Mouse (Mus musculus) hindbrain, embryonic 13.5 days (tissue): Measurements from ENCODE around the gene Btrc. TPM values are rescaled to one million over a fixed set of nuclear protein-coding genes. Genes with fewer than 3 reads are reported as not detected.
A peak's percentile ranks its signal among the peaks of the same experiment; 100 is the strongest.

ENCODE experiments used
- ATAC-seq: fragments of 200-750 bp; cut with Nextera tagmentation; 2 replicates; pipeline ENCODE4 v1.8.0; 2017; ENCODE audit warnings: moderate TSS enrichment; ENCODE audit not compliant: low FRiP score
- H3K27ac ChIP-seq: fragments of 300-500 bp; sonication (generic); 2 replicates; pipeline ENCODE4 v1.5.1; 2015; ENCODE audit warnings: inconsistent platforms, mild to moderate bottlenecking, moderate library complexity
- H3K27me3 ChIP-seq: fragments of 300-500 bp; sonication (generic); 2 replicates; pipeline ENCODE4 v1.6.1; 2015; ENCODE audit warnings: mild to moderate bottlenecking, inconsistent platforms
- H3K36me3 ChIP-seq: fragments of 300-500 bp; sonication (generic); 2 replicates; pipeline ENCODE4 v1.6.1; 2015; ENCODE audit warnings: mild to moderate bottlenecking, inconsistent platforms
- H3K4me1 ChIP-seq: fragments of 300-500 bp; sonication (generic); replicated peaks from 2 replicates; pipeline ENCODE4 v1.6.1; 2015; ENCODE audit warnings: inconsistent platforms
- H3K4me2 ChIP-seq: fragments of 300-500 bp; sonication (generic); 2 replicates; pipeline ENCODE4 v1.6.1; 2015; ENCODE audit warnings: inconsistent platforms, mild to moderate bottlenecking, moderate library complexity
- H3K4me3 ChIP-seq: fragments of 300-500 bp; sonication (generic); 2 replicates; pipeline ENCODE4 v1.5.1; 2015; ENCODE audit warnings: mild to moderate bottlenecking, inconsistent platforms
- H3K9ac ChIP-seq: fragments of 300-500 bp; sonication (generic); 2 replicates; pipeline ENCODE4 v1.6.1; 2015; ENCODE audit warnings: mild to moderate bottlenecking, inconsistent platforms
- H3K9me3 ChIP-seq: fragments of 300-500 bp; sonication (generic); 2 replicates; pipeline ENCODE4 v1.6.1; 2016; ENCODE audit warnings: inconsistent platforms
- WGBS: fragments of 180-500 bp; shearing (Covaris S2); methylation state at CpG from one replicate; pipeline ENCODE4 v1.1.7; 2015; 5-methylcytosine and 5-hydroxymethylcytosine counted together
- polyA plus RNA-seq: library from polyadenylated mRNA; unstranded; fragments of >200 nt; fragmentation: Nextera tagmentation; extraction: Ambion mirVana; gene quantifications from 2 replicates; pipeline ENCODE4 v1.2.1, GENCODE M21; 2015

Btrc gene
- polyA plus RNA-seq, 1 experiment from 2014 or later: 71.6 TPM

DNA sequence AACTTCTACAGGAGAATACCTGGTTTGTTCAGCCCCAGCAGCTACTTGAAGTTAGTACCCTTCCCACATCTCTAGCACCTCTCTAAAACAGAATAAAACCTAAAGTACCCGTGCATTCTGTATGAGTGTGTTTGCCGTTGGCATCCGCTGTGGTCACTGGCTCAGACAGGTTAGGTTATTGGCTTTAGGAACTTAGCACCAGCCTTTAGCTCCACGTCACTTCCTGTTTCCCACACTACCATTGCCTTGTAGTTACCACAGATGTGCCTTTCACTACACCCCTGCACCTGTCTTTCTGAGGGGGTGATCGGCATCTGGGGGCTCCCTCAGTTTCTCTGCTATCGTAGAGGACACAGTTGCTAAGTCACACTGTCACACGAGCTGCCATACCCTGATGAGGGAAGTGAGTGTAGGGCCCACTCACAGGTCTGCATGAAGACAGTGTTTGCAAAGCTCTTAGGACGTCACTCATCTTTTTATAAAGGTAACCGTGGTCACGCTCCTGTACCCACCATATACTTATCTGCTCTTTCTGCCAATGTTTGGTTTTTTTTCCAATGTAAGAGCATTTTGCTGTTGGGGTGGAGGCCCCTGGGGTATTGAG, 164.5 kb downstream of the Btrc start:
- Histone ChIP-seq H3K27ac (no peak overlapping the region), H3K9ac (no peak overlapping the region), H3K4me2 (no peak overlapping the region), H3K4me3 (no peak overlapping the region), H3K27me3 (0 out of 2 replicates have a peak, but pooled peaks cover 3% of the 10 kb centered on the region), H3K4me1 (no peaks in the 10 kb centered on the region), H3K9me3 (no peaks in the 10 kb centered on the region), H3K36me3 (peaks cover 81% of the 10 kb centered on the region)
- no peak for ATAC-seq
- WGBS: 95% methylated on average over 10 of the region's 10 CpGs

DNA sequence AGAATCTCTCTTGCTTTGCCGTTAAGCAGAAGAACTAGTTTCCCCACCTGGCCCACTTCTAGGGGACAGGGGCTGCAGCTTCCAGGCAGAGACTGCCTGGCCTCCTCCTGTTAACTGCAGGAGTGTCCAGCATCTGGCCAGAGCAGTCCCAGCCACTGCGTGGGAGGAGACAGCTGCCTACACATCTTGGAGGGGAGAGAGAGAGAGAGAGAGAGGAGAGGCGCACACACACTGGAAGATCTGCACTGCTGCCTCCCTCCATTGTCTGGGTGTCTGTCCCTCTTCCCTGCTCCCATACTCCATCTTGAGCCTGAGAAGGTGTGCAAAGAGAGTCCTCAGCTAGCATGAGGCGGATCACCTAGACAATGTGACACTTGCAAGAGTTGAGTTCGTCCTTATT, 165.8 kb downstream of the Btrc start:
- 76% methylated on average over 5 of the region's 5 CpGs for WGBS
- ATAC-seq: no peak
- Histone ChIP-seq H3K27ac (no peak overlapping the region), H3K9ac (no peak overlapping the region), H3K4me2 (no peak overlapping the region), H3K4me3 (no peak overlapping the region), H3K36me3 (peaks cover 69% of the 10 kb centered on the region), H3K4me1 (peaks cover 4% of the 10 kb centered on the region), H3K27me3 (0 out of 2 replicates have a peak, but pooled peaks cover 3% of the 10 kb centered on the region), H3K9me3 (no peaks in the 10 kb centered on the region)

- Histone ChIP-seq H3K4me3 (no peak overlapping the region), H3K27me3 (0 out of 2 replicates have a peak, but pooled peaks cover 3% of the 10 kb centered on the region), H3K36me3 (peaks cover 58% of the 10 kb centered on the region), H3K4me1 (peaks cover 15% of the 10 kb centered on the region), H3K4me2 (no peak overlapping the region), H3K9ac (no peak overlapping the region), H3K9me3 (no peaks in the 10 kb centered on the region), H3K27ac (no peak overlapping the region)
- ATAC-seq: no peak
- WGBS: 93% methylated on average over 15 of the region's 15 CpGs
Measured at GRCm38 (mm10) chr19:45530200-45530995, 166.9 kb downstream of the Btrc start.

- Histone ChIP-seq H3K27me3 (0 out of 2 replicates have a peak, but pooled peaks cover 5% of the 10 kb centered on the region), H3K36me3 (peaks cover 48% of the 10 kb centered on the region), H3K9ac (no peak overlapping the region), H3K27ac (no peak overlapping the region), H3K9me3 (no peaks in the 10 kb centered on the region), H3K4me1 (peaks cover 26% of the 10 kb centered on the region), H3K4me2 (no peak overlapping the region), H3K4me3 (no peak overlapping the region)
- 69% methylated on average over 6 of the region's 6 CpGs for WGBS
- ATAC-seq: no peak
Measured at GRCm38 (mm10) chr19:45531554-45531953, 168.0 kb downstream of the Btrc start.

DNA sequence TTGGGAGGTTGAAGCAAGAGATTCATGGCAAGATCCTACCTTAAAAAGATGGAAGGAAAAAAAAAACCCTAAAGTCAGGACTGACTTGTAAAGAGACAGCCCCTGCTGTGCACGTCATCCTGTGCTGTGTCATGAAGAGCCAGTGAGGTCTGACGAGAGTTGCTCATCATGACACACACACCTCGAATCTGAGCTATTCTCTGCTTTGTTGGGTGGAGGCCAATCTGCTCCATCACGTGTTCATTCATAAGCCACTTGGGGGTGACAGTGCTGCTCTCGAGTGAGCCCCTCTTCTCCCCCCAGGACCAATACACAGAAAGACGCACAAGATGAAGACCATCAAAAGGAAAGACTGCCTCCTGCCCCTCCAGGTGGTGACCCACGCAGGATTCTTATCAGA, 170.1 kb downstream of the Btrc start:
- 68% methylated on average over 7 of the region's 7 CpGs for WGBS
- peaks cover 12% of the 10 kb centered on the region; the same call in 1 of the 2 replicates for H3K27me3 ChIP-seq
- H3K4me1 ChIP-seq: peaks cover 27% of the 10 kb centered on the region
- no peak overlapping the region for H3K4me2 ChIP-seq
- no peaks in the 10 kb centered on the region for H3K9me3 ChIP-seq
- peaks cover 27% of the 10 kb centered on the region for H3K36me3 ChIP-seq
- no peak overlapping the region for H3K4me3 ChIP-seq
- H3K27ac ChIP-seq: 0 out of 2 replicates have a peak overlapping the region, but pooled peaks have one; percentile 14
- no peak for ATAC-seq
- no peak overlapping the region for H3K9ac ChIP-seq

DNA sequence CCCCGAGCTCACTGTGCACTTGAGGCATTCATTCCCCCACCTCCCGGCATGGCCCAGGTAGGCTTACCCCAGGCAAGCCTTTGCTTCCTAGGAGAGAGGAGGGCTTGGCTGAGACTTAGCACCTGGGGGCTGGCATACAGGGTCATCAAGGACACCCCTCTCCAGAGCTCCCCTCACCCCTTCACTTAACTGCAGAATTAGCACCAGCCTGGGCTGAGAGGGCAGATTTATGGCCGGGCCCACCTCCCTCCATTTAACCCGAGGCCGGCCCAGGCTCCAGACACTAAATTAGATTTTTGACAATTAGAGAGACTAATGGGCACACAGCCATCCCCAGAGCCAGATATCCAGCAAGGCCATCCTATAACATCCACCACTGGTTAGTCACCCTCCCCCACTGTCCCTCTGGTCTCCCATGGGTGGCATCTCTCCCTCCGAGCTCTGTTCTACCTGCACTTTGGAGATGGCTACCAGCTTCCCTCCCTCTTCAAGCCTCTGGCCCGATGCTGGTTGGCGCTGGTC, 171.7 kb downstream of the Btrc start:
- Histone ChIP-seq H3K36me3 (peaks cover 11% of the 10 kb centered on the region), H3K27me3 (peaks cover 18% of the 10 kb centered on the region; the same call in 1 of the 2 replicates), H3K9ac (no peak overlapping the region), H3K9me3 (no peaks in the 10 kb centered on the region), H3K27ac (peak overlapping the region; percentile 73), H3K4me2 (no peak overlapping the region), H3K4me3 (no peak overlapping the region), H3K4me1 (peaks cover 38% of the 10 kb centered on the region)
- WGBS: 76% methylated on average over 8 of the region's 8 CpGs
- ATAC-seq: 0 out of 2 replicates have a peak, but pooled peaks have one; percentile 25

- Histone ChIP-seq H3K9me3 (no peaks in the 10 kb centered on the region), H3K4me1 (peaks cover 45% of the 10 kb centered on the region), H3K36me3 (peaks cover 4% of the 10 kb centered on the region), H3K4me3 (no peak overlapping the region), H3K27me3 (peaks cover 20% of the 10 kb centered on the region), H3K27ac (peak overlapping the region; percentile 73; the same call in 1 of the 2 replicates), H3K9ac (no peak overlapping the region), H3K4me2 (no peak overlapping the region)
- no peak for ATAC-seq
- 53% methylated on average over 6 of the region's 6 CpGs for whole genome bisulfite sequencing
Measured at GRCm38 (mm10) chr19:45535929-45536328, 172.4 kb downstream of the Btrc start.

GRCm38 (mm10) chr19:45537505-45537904, 174.0 kb downstream of the Btrc start:
- peaks cover 25% of the 10 kb centered on the region for H3K27me3 ChIP-seq
- H3K9me3 ChIP-seq: no peaks in the 10 kb centered on the region
- H3K9ac ChIP-seq: no peak overlapping the region
- H3K27ac ChIP-seq: no peak overlapping the region
- 54% methylated on average over 1 of the region's 1 CpGs for WGBS
- H3K4me1 ChIP-seq: peaks cover 60% of the 10 kb centered on the region
- no peak overlapping the region for H3K4me2 ChIP-seq
- ATAC-seq: no peak
- H3K36me3 ChIP-seq: no peaks in the 10 kb centered on the region
- no peak overlapping the region for H3K4me3 ChIP-seq

DNA sequence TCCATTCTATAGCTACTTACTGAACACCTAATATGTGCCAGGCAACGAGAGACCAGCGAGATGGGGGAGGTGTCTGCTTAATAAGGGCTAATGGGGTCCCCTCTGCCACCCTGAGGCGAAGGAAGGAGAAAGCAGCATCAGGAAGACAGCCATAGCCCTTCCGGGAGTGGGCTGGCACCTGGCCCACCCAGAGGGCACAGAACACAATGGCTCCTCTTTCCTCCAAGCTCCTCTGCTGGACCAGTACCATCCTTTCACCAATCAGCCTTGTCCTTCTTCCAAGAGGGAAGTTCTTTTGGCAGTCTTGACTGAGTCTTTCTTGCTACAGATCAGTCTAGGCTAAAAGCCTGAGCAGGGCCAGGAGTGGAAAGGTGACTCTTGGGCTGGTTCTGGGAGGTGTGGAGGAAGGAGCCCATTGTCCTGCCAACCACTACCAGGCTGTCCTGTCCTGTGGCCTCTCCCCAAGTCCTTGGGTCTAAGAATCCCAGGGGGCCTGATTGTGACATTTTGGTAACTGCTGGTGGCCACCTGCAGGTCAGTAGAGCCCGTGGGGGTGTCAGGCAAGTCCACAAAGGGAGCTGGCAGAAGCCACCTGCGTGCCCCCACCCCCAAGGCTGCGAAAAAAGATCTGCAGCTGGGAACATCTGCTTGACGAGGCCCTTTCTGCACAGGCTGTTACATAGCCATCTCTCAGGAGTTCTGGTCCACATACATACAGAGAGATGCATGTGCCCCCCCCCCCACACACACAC, 177.3 kb downstream of the Btrc start:
- Histone ChIP-seq H3K4me3 (peak overlapping the region; percentile 37), H3K4me1 (peaks cover 67% of the 10 kb centered on the region), H3K27me3 (peaks cover 47% of the 10 kb centered on the region), H3K9me3 (no peaks in the 10 kb centered on the region), H3K36me3 (no peaks in the 10 kb centered on the region), H3K4me2 (peak overlapping the region; percentile 59), H3K27ac (peak overlapping the region; percentile 91), H3K9ac (peak overlapping the region; percentile 66)
- 14% methylated on average over 8 of the region's 8 CpGs for WGBS
- ATAC-seq: no peak; the same call in 1 of the 2 replicates

GRCm38 (mm10) chr19:45541409-45542041, 178.0 kb downstream of the Btrc start:
- peaks cover 53% of the 10 kb centered on the region for H3K27me3 ChIP-seq
- peak; percentile 51 for ATAC-seq
- peak overlapping the region; percentile 91 for H3K27ac ChIP-seq
- H3K4me1 ChIP-seq: peaks cover 60% of the 10 kb centered on the region
- WGBS: under 1% methylated on average over 37 of the region's 58 CpGs
- no peaks in the 10 kb centered on the region for H3K9me3 ChIP-seq
- H3K36me3 ChIP-seq: no peaks in the 10 kb centered on the region
- H3K4me3 ChIP-seq: peak overlapping the region; percentile 37
- H3K4me2 ChIP-seq: peak overlapping the region; percentile 59
- H3K9ac ChIP-seq: peak overlapping the region; percentile 66

DNA sequence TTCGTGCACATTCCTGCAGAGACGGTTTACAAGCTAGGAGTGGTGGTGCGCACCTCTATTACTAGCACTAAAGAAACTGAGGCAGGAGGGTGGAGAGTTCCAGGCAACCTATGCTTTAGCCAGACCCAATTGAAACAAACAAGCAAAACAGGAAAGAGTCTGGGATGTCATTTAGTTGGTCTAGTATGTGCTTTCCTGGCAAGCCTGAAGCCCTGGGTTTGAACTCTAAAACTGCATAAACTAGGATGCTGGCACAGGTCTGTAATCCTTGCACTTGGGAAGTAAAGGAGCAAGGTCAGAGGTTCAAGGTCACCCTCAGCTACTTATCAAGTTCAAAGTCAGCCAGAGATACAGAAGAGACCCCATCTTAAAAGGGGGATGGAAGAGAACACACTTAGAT, 178.5 kb downstream of the Btrc start:
- Histone ChIP-seq H3K4me1 (peaks cover 59% of the 10 kb centered on the region), H3K27me3 (peaks cover 59% of the 10 kb centered on the region), H3K4me3 (peak overlapping the region; percentile 37), H3K27ac (peak overlapping the region; percentile 91), H3K9ac (peak overlapping the region; percentile 66), H3K36me3 (no peaks in the 10 kb centered on the region), H3K9me3 (no peaks in the 10 kb centered on the region), H3K4me2 (peak overlapping the region; percentile 59)
- no peak; the same call in 1 of the 2 replicates for ATAC-seq
- 14% methylated on average over 3 of the region's 3 CpGs for WGBS
